Mouse (Mus musculus): ENCODE measurements at regions not wholly inside any gene's neighbourhood (a gene's known extent, or its start where the extent isn't known, plus 50 kb on each side); places are given as distances from the start of the nearest gene placed in this dataset.

GRCm38 (mm10) chr9:49884516-49885343, 86.0 kb upstream of the Ncam1 start:
- peak; percentile 39 to 64 for DNase-seq
- intact Hi-C loops (cut with DNase I) = no loop called here

- DNase-seq = no peak
- intact Hi-C loops (cut with DNase I) = no loop called here
Observed at GRCm38 (mm10) chr9:49879361-49880128, 80.8 kb upstream of the Ncam1 start.

- intact Hi-C loops (cut with DNase I) = no loop called here
- no peak for DNase-seq
Observed at GRCm38 (mm10) chr9:49874881-49875280, 76.2 kb upstream of the Ncam1 start.

- peak in 1 of 2 experiments; percentile 11 for DNase-seq
- intact Hi-C loops (cut with DNase I) = no loop called here
Observed at GRCm38 (mm10) chr9:49873550-49873949, 74.8 kb upstream of the Ncam1 start.

- intact Hi-C loops (cut with DNase I) = no loop called here
- DNase-seq = no peak
Observed at GRCm38 (mm10) chr9:49851522-49851921, 52.8 kb upstream of the Ncam1 start.

- intact Hi-C loops (cut with DNase I) = no loop called here
- DNase-seq = no peak
Observed at GRCm38 (mm10) chr9:49849442-49849841, 50.7 kb upstream of the Ncam1 start.

- no peak for DNase-seq
- intact Hi-C loops (cut with DNase I) = no loop called here
Observed at GRCm38 (mm10) chr9:49848943-49849342, 50.2 kb upstream of the Ncam1 start.
